Mouse (Mus musculus) midbrain, embryonic 10.5 days (tissue): Measurements from ENCODE around the gene Cox15. TPM values are rescaled to one million over a fixed set of nuclear protein-coding genes. Genes with fewer than 3 reads are reported as not detected.

Experiments
- DNase-seq: peaks from one replicate; pipeline ENCODE4 v3.0.0-alpha.2; 2017; ENCODE audit warnings: low spot score
- H3K27ac ChIP-seq: fragments of 300-500 bp; sonication (generic); replicated peaks from 2 replicates; pipeline ENCODE4 v1.5.1; 2016; ENCODE audit warnings: mild to moderate bottlenecking
- H3K27me3 ChIP-seq: fragments of 300-500 bp; sonication (generic); 2 replicates; pipeline ENCODE4 v1.6.1; 2016; ENCODE audit warnings: low read depth, mild to moderate bottlenecking; ENCODE audit not compliant: poor library complexity, severe bottlenecking
- H3K36me3 ChIP-seq: fragments of 300-500 bp; sonication (generic); 2 replicates; pipeline ENCODE4 v1.6.1; 2016; ENCODE audit warnings: mild to moderate bottlenecking, moderate library complexity
- H3K4me1 ChIP-seq: fragments of 300-500 bp; sonication (generic); 2 replicates; pipeline ENCODE4 v1.6.1; 2016
- H3K4me3 ChIP-seq: fragments of 300-500 bp; sonication (generic); 2 replicates; pipeline ENCODE4 v1.5.1; 2016; ENCODE audit warnings: mild to moderate bottlenecking, moderate library complexity
- H3K9me3 ChIP-seq: fragments of 300-500 bp; sonication (generic); replicated peaks from 2 replicates; pipeline ENCODE4 v1.6.1; 2016; ENCODE audit warnings: mild to moderate bottlenecking
- WGBS: fragments of 180-500 bp; shearing (Covaris S2); methylation state at CpG from one replicate; pipeline ENCODE4 v1.1.7; 2016; 5-methylcytosine and 5-hydroxymethylcytosine counted together
- polyA plus RNA-seq: library from polyadenylated mRNA; unstranded; fragments of >200 nt; fragmentation: Nextera tagmentation; extraction: Ambion mirVana; gene quantifications from 2 replicates; pipeline ENCODE4 v1.2.1, GENCODE M21; 2016

Gene Cox15
- polyA plus RNA-seq, 1 experiment from 2014 or later: 13.7 TPM

DNA sequence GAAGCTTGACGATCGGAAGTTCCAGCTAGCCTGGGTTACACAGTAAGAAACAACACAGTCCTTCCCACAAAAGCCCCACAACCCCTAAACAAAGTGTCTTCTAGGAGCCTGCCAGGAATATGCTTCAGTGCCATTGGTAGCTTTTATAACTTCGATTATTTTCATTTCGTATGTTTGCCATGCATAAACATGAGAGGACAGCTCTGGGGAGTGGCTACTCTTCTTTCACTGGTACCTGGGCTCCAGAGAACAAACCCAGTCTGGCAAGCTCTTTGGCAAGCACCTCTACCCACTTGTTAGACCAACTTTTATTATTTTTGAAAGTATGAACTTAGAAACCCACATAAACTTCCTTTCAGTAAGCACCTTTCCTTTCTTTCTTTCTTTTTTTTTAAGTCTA lies 23.8 kb upstream of the Cox15 start:
- 88% methylated on average over 4 of the region's 4 CpGs for WGBS
- H3K9me3 ChIP-seq: no peaks in the 10 kb centered on the region
- no peak overlapping the region for H3K27ac ChIP-seq
- H3K4me3 ChIP-seq: no peak overlapping the region
- peaks cover 4% of the 10 kb centered on the region; the same call in 1 of the 2 replicates for H3K4me1 ChIP-seq
- no peaks in the 10 kb centered on the region for H3K27me3 ChIP-seq
- DNase-seq: no peak
- no peaks in the 10 kb centered on the region for H3K36me3 ChIP-seq

- Histone ChIP-seq H3K27ac (no peak overlapping the region), H3K27me3 (no peaks in the 10 kb centered on the region), H3K4me3 (no peak overlapping the region), H3K4me1 (peaks cover 4% of the 10 kb centered on the region; the same call in 1 of the 2 replicates), H3K36me3 (no peaks in the 10 kb centered on the region), H3K9me3 (no peaks in the 10 kb centered on the region)
- WGBS: 83% methylated on average over 10 of the region's 10 CpGs
- DNase-seq: no peak
These were observed 22.6 kb upstream of the Cox15 start for GRCm38 (mm10) chr19:43775433-43775832.

GRCm38 (mm10) chr19:43772311-43772710 lies 19.5 kb upstream of the Cox15 start:
- no peak overlapping the region for H3K4me3 ChIP-seq
- H3K4me1 ChIP-seq: peaks cover 4% of the 10 kb centered on the region; the same call in 1 of the 2 replicates
- no peak for DNase-seq
- H3K27ac ChIP-seq: no peak overlapping the region
- no peaks in the 10 kb centered on the region for H3K9me3 ChIP-seq
- WGBS: 47% methylated on average over 6 of the region's 6 CpGs
- H3K36me3 ChIP-seq: no peaks in the 10 kb centered on the region
- no peaks in the 10 kb centered on the region for H3K27me3 ChIP-seq

- H3K4me3 ChIP-seq: no peak overlapping the region
- no peak for DNase-seq
- no peaks in the 10 kb centered on the region for H3K9me3 ChIP-seq
- H3K36me3 ChIP-seq: no peaks in the 10 kb centered on the region
- no peak overlapping the region for H3K27ac ChIP-seq
- no peaks in the 10 kb centered on the region for H3K27me3 ChIP-seq
- 92% methylated on average over 5 of the region's 5 CpGs for WGBS
- H3K4me1 ChIP-seq: peaks cover 4% of the 10 kb centered on the region; the same call in 1 of the 2 replicates
These were observed 18.7 kb upstream of the Cox15 start for GRCm38 (mm10) chr19:43771499-43771969.

DNA sequence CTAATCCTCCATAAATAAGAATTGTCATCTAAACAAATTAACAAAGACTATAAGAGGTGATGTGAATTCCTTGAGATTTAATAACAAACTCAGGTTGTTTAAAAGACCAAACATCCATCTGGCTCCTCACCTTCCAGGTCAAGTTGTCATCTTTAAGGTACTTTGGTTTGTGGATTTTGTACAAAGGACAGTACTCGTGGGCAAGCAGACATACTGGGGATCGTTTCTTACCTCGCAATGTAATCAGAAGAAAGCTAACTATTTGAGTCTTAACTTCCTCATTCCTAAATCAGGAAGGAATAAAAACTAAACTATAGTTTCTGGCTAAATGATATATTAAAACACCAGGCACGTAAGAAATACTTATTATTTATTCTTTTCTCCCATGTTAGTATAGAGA lies 17.8 kb upstream of the Cox15 start:
- Histone ChIP-seq H3K9me3 (no peaks in the 10 kb centered on the region), H3K4me3 (no peak overlapping the region), H3K36me3 (no peaks in the 10 kb centered on the region), H3K4me1 (peaks cover 4% of the 10 kb centered on the region; the same call in 1 of the 2 replicates), H3K27ac (no peak overlapping the region), H3K27me3 (no peaks in the 10 kb centered on the region)
- 86% methylated on average over 4 of the region's 4 CpGs for WGBS
- no peak for DNase-seq

- Histone ChIP-seq H3K36me3 (no peaks in the 10 kb centered on the region), H3K27me3 (no peaks in the 10 kb centered on the region), H3K9me3 (no peaks in the 10 kb centered on the region), H3K4me3 (no peak overlapping the region), H3K27ac (no peak overlapping the region), H3K4me1 (peaks cover 4% of the 10 kb centered on the region; the same call in 1 of the 2 replicates)
- no peak for DNase-seq
- WGBS: 89% methylated on average over 5 of the region's 5 CpGs
These were observed 16.7 kb upstream of the Cox15 start for GRCm38 (mm10) chr19:43769366-43769960.

DNA sequence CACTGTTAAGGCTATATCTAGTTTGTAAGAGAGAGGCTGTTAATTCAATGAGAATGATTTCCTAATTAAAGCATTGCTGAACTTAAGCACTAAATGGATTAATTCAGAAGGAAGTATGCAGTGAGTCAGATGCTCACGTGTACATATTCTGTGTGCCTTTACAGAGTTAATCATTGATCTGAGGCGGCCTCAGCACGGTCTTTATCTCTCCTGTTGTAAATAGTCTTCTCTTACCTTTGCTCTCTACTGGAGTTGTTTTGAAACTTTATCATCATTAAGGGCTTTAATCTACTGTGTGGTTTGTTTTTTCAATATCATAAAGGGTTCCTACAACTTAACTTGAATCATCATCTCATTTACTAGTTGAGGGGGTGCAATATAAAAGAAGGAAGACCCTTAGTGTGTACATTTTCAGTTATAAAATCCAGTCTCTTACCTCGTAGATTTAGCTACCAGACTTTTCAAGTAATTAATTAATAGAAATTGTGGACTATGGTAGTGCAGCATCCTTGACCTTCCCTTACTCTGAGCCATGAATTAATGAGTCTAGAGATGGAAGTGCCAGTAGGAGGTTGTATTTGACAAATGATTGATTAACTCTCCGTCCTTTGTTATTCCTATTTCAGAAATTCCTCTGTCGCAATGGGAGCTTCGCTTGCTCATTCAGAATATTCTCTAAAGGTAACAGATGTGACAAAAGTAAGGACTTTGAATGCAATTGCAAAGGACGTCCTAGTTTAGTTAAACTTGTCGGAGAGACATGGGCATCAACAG lies 14.9 kb upstream of the Cox15 start:
- Histone ChIP-seq H3K36me3 (no peaks in the 10 kb centered on the region), H3K27ac (no peak overlapping the region), H3K4me3 (no peak overlapping the region), H3K4me1 (peaks cover 4% of the 10 kb centered on the region; the same call in 1 of the 2 replicates), H3K9me3 (no peaks in the 10 kb centered on the region), H3K27me3 (no peaks in the 10 kb centered on the region)
- WGBS: 86% methylated on average over 9 of the region's 9 CpGs
- DNase-seq: no peak

DNA sequence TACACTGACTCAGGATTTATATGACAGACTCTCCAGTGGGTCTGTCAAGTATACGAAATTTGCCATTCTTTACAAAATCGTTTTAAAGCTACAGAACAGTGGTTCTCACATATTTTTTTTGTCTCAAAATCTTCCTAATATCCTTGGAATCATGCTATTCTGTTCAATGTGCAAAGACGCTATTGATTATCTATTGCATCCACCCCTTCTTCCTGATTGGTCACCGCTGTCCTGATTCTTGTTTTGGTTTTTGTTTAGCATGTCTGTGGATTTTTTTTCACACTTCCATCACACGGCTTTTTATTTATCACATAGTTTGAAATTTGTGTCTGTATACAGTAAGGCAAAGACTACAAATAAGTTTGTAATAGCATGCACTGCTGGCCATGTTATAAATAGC lies 13.7 kb upstream of the Cox15 start:
- Histone ChIP-seq H3K36me3 (no peaks in the 10 kb centered on the region), H3K4me1 (no peaks in the 10 kb centered on the region), H3K27me3 (no peaks in the 10 kb centered on the region), H3K27ac (no peak overlapping the region), H3K4me3 (no peak overlapping the region), H3K9me3 (no peaks in the 10 kb centered on the region)
- DNase-seq: no peak
- 89% methylated on average over 5 of the region's 5 CpGs for WGBS

GRCm38 (mm10) chr19:43762410-43762809 lies 9.6 kb upstream of the Cox15 start:
- Histone ChIP-seq H3K27ac (no peak overlapping the region), H3K27me3 (no peaks in the 10 kb centered on the region), H3K4me3 (no peak overlapping the region), H3K4me1 (no peaks in the 10 kb centered on the region), H3K36me3 (no peaks in the 10 kb centered on the region), H3K9me3 (no peaks in the 10 kb centered on the region)
- no peak for DNase-seq
- WGBS: 81% methylated on average over 2 of the region's 2 CpGs

DNA sequence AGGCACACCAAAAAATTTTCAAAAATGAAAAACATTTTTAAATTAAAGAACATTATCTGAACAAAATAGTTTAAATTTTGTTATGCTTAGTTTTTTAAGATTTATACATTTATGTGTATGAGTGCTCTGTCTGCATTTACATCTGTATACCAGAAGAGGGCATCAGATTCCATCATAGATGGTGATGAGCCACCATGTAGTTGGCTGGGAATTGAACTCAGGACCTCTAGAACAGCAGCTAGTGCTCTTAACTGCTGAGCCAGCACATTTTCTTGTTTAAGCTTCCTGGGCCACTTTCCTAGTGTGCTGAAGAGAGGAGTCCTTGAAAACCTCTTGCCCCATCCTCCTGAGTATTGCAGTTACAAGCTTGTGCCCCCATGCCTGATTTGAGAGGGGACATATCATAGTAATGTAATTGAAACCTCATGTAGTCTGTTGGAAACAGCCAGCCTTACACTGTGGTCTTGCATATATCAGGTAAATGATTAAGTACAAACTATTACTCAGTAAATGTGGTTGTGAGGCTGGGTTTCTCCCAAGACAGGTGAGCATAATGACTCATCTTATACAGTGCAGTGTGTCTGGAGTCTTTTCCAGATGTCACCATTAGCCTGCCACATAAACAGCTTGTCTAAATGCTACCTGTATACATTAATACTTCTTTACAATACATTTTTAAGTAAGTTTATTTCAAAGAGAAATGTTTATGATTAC lies 8.9 kb upstream of the Cox15 start:
- H3K27ac ChIP-seq: no peak overlapping the region
- no peak overlapping the region for H3K4me3 ChIP-seq
- H3K4me1 ChIP-seq: no peaks in the 10 kb centered on the region

DNA sequence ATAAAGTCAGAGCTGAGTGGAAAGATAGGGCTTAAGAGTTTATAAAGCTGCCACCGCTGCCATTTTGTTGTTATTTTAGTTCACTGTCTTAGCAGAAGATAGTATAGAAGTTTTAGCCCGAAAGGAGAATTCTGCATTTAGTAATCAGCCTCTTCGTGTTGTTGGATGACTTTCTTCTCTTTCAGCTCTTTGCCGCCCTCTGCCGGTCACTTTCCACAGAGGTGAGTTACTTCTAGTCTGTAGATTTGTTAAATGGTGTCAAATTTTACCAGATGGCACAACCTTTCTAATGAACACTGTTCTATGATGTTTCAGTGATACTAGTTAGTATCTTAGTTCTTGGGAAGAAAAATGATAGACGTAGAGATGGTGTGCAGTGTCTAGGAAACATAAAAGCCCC lies 7.7 kb upstream of the Cox15 start:
- Histone ChIP-seq H3K27ac (no peak overlapping the region), H3K36me3 (no peaks in the 10 kb centered on the region), H3K27me3 (no peaks in the 10 kb centered on the region), H3K9me3 (no peaks in the 10 kb centered on the region), H3K4me3 (no peak overlapping the region), H3K4me1 (no peaks in the 10 kb centered on the region)
- DNase-seq: peak; percentile 73
- 23% methylated on average over 6 of the region's 6 CpGs for WGBS

More for the DNA sequence above, 8.9 kb upstream of the Cox15 start:
- no peaks in the 10 kb centered on the region for H3K36me3 ChIP-seq
- no peaks in the 10 kb centered on the region for H3K27me3 ChIP-seq
- no peak for DNase-seq
- no peaks in the 10 kb centered on the region for H3K9me3 ChIP-seq

DNA sequence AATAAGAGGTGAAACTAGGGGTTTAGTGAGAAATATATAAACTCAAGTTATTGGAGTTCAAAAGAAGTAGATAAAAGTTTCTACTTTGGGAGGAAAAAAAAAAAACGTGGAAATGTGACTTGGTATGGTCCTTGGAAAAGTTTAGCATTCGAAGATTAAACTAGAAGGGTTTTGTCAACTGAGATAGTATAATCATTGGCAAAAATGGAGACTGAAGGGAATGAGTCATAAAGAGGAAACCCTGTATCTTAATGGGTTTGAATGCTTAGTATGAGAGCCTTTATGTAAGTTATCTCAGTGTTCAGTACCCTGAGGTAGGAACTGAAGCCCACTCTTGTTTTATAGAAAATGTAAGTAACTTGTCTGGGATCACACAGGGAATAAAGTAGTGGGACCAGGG lies 2.1 kb upstream of the Cox15 start:
- 69% methylated on average over 2 of the region's 2 CpGs for WGBS

DNA sequence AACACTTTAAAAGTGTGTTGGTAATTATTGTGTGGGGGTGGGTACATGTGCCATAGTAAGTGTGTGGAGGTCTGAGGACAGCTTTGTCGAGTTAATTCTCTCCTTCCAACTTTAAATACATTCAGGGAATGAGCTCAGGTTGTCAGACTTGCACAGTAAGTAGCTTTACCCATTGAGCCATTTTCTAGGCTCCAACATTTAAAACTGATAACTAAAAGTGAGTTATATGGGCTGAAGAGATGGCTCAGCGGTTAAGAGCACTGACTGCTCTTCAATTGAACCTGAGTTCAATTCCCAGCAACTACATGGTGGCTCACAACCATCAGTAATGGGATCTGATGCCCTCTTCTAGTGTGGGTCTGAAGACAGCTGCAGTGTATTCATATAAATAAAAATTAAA lies 1.4 kb upstream of the Cox15 start:
- Histone ChIP-seq H3K27me3 (no peaks in the 10 kb centered on the region), H3K36me3 (peaks cover 18% of the 10 kb centered on the region), H3K27ac (no peak overlapping the region), H3K4me1 (peaks cover 17% of the 10 kb centered on the region), H3K4me3 (no peak overlapping the region), H3K9me3 (no peaks in the 10 kb centered on the region)
- DNase-seq: no peak
- WGBS: 82% methylated on average over 2 of the region's 2 CpGs

More for the DNA sequence above, 2.1 kb upstream of the Cox15 start:
- Histone ChIP-seq H3K4me1 (peaks cover 17% of the 10 kb centered on the region), H3K27me3 (no peaks in the 10 kb centered on the region), H3K9me3 (no peaks in the 10 kb centered on the region), H3K27ac (no peak overlapping the region), H3K36me3 (peaks cover 13% of the 10 kb centered on the region), H3K4me3 (no peak overlapping the region)
- no peak for DNase-seq
